Mouse (Mus musculus) mature B cell (primary cell): Measurements from ENCODE around the gene Olfr1274-ps.
"Not testable (repeated sequence)": the region's sequence is repeated elsewhere in the genome, so short reads cannot be mapped to it uniquely, and the experiment has no call there.

Experiments
- in situ Hi-C: fragments of 300-500 bp; cut with MboI; formaldehyde crosslinking; loops from 2 replicates; pipeline ENCODE4 v1.14.3; 2019

The Olfr1274-ps gene

DNA sequence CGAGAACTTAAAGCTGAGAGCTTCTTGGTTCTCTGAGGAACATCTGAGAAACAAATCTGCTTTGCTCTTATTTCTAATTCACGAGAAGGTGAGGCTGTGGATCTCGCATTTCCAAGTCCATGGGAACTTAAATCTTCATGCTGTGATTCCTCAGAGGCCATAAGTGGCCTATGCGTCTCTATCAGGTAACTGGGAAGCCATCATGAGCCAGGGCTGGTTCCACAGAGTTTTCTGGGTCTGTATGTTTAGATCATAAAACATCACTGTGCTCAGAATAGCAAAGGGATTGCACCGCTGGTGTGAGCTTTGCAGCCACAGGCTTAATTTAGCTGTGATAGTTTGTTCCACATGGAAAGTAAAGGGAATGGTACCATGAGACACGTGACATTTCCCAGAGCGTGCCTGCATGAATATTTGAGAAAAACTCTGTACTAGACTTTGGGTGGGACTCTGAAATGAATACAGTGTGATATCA is at the start of gene Olfr1274-ps:
Olfr1274-ps (plus strand) TSS at position 51 of the 475 bp plus-strand sequence.
- in situ Hi-C loops = not testable (repeated sequence)

DNA sequence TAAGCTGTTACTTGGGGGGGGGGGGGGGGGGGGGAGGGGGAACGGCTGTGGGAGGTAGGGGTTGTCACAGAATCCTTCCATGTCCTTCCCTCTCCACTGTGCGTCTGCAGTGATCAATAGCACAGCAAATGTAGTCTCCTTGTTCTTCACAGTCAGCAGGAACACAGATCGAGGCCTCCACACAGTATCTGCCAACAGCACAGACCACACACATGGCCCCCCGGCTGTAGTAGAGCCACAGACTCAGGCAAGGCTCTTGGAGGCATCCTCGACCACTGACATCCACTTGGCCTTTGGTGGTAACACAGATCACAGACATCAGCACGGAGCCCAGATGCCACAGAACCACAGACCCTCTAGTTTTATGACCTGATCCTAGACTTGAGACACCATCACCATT is 47.4 kb upstream of the Olfr1274-ps start:
- in situ Hi-C loops = not testable (repeated sequence)

DNA sequence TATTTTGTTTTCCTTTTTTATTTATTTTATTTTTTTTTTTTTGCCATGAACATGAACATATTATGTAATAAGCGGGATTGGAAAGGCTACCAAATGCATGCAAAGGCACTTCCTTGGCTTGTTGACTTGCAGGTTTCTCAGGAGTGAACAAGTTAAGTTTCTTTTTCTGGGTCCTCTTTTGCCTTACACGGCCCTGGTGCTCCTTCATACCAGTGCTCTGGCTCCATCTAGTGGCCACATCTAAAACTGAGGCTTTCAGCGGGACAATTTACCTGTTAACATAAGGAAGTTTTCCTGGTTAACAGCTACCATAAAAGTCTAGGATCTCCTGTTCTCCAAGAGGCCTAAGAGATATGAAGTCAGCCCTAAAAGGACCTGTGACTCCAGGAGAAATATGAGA is 46.9 kb upstream of the Olfr1274-ps start:
- in situ Hi-C loops = not testable (repeated sequence)

DNA sequence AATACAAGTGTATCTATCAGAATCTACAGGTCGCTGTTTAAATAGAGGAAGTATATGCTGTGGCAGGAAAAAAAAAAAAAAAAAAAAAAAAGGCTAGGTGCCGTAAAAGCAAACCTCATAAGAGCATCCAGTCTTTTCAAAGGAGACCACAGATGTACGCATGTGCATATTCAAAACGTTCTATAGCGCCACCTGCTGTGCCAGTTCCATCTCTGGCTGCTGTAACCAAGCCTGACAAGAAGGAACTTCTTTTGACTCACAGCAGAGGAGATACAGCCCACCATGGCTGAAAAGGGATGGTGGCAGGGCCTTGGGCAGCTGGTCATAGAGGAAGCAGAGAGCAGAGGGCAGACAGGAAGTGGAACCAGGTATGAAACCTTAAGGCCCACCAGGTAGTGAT is 39.3 kb upstream of the Olfr1274-ps start:
- in situ Hi-C loops = not testable (repeated sequence)

DNA sequence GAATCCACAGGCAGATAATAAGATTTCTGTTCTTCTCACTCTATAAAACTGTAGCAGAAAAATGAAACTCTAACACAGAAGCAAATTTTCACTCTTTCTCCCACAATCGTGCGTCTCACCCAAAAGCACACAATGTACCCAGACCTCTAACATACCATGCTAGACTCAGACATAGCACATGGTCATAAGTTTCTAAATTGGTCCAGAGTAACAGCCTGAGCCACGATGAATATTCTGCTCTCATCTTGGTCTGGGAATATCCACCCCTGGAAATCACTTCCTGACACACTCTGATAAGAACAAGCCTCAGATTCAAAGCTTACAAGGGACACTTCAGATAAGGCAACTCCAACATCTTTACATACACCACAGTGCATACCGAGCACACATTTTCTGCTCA is 38.3 kb upstream of the Olfr1274-ps start:
- in situ Hi-C loops = not testable (repeated sequence)

DNA sequence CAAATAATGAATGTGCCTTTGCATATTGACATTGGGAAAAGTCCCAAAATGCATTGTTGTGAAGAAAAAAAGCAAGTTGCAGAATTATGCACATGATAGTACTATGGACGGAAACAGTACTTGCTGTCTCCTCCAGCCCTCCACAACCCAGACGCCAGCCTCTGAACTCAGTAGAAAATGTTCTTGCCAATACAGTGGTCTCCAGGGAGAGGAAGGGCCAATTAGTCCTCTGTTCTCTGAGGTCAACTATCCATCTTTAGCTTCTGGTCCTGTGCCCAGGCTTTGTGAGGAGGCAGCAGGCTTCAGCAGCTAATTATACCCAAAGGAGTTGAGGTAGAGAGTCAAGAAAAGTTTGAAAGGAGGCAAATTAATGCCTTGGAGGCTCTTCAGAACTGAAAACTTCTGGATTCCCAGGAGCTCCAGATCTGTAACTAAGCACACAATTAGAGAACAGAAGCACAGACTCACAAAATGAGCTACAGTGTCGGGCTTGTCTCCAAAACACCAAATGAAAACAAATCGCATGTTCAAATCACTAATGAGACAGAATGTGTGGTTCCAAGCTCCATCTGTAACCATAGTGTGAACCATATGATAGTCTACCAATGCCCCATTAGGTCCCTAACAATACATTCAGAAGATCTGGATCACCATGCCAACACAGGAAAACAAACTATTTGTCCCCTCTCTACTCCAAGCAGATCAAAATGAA is 15.8 kb downstream of the Olfr1274-ps start:
- in situ Hi-C loops = not testable (repeated sequence)

DNA sequence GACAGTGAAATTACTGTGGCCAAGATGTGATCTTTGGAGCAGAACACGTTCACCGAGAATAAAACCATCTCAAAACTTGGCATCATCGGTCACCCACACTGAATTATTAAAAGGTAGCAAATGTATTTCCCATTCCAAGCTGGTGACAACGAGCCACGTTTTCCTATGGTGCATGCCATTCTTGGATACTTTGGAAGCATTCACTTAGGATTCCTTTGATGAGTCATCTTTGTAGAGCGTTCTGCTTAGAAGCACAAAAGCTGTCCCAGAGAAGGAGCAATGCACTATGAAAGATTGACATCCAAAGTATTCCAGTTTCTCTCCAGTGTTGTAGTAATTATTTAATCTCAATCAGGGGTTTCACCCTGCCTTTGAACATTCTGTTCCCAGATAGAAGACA is 23.8 kb downstream of the Olfr1274-ps start:
- in situ Hi-C loops = not testable (repeated sequence)

DNA sequence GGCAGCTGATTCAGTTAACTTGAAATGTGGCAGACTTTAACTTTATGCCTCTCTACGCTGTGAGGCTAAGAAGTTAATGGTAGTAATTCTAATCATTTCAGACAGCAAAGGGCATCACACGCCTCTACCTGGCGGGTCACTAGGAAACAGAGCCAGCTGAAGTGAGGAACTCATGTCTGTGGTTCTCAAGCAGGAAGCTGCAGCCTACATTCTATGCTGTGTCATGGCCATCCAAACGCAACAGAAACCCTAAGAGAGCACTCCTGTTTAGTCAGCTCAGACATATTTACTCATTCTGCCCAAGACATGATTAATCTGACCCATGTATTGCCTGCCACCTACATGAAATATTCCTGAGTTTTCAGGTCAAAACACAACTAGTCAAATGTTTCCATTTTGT is 26.5 kb downstream of the Olfr1274-ps start:
- in situ Hi-C loops = not testable (repeated sequence)

DNA sequence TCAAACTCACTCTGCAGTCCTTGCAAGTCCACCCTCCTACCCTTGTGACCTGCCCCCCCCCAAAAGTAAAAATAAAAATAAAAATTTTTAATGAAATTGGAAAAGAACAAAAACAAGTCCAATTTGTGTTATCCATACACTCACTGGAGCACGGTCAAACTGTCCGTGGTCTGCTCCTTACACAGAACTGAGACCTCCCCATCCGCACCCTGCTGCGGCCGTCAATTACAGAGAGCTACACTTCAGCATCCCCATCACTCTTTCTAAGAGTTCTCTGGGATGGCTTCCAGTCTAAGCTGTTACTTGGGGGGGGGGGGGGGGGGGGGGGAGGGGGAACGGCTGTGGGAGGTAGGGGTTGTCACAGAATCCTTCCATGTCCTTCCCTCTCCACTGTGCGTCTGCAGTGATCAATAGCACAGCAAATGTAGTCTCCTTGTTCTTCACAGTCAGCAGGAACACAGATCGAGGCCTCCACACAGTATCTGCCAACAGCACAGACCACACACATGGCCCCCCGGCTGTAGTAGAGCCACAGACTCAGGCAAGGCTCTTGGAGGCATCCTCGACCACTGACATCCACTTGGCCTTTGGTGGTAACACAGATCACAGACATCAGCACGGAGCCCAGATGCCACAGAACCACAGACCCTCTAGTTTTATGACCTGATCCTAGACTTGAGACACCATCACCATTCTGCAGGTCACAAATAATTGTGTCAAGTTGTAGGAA is 30.7 kb downstream of the Olfr1274-ps start:
- in situ Hi-C loops = not testable (repeated sequence)

DNA sequence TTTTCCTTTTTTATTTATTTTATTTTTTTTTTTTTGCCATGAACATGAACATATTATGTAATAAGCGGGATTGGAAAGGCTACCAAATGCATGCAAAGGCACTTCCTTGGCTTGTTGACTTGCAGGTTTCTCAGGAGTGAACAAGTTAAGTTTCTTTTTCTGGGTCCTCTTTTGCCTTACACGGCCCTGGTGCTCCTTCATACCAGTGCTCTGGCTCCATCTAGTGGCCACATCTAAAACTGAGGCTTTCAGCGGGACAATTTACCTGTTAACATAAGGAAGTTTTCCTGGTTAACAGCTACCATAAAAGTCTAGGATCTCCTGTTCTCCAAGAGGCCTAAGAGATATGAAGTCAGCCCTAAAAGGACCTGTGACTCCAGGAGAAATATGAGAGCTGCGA is 31.3 kb downstream of the Olfr1274-ps start:
- in situ Hi-C loops = not testable (repeated sequence)

DNA sequence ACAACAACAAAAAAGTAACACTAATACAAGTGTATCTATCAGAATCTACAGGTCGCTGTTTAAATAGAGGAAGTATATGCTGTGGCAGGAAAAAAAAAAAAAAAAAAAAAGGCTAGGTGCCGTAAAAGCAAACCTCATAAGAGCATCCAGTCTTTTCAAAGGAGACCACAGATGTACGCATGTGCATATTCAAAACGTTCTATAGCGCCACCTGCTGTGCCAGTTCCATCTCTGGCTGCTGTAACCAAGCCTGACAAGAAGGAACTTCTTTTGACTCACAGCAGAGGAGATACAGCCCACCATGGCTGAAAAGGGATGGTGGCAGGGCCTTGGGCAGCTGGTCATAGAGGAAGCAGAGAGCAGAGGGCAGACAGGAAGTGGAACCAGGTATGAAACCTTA is 39.0 kb downstream of the Olfr1274-ps start:
- in situ Hi-C loops = not testable (repeated sequence)

DNA sequence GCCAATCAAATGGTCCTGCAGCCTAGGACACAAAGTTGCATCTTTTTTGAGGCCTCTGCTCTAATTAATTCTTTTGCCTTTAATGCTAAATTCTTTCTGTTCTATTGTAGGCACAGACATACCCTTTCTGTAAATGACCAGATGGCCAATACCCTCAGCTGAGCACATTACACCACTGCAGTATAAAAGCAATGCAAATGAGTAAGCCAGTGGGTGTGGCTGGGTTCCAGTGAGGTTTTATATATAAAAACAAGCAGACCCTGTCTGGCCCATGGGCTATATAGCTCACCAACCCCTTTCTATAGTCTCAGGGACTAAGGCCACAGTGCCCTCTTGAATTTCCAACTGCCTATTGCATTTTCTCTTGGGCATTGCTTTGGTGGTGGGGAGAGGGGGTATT is 41.7 kb downstream of the Olfr1274-ps start:
- in situ Hi-C loops = not testable (repeated sequence)

DNA sequence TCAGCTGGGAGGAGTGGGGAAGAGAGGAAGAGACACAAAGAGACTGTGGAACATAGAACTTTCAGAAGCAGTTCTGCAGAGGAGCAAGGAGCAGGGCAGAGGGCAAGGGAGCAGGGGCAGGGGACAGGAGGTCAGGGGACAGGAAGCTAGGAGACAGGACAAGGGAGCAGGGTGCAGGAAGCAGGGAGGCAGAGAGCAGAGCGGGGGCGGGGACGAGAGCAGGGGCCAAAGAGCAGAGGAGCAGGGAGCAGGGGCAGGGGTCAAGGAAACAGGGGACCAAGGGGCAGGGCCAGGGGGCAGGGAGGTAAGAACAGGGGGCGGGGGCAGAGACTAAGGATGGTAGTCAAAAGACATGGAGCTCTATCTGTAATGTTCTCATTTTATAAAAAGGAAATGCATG is 43.3 kb downstream of the Olfr1274-ps start:
- in situ Hi-C loops = not testable (repeated sequence)

DNA sequence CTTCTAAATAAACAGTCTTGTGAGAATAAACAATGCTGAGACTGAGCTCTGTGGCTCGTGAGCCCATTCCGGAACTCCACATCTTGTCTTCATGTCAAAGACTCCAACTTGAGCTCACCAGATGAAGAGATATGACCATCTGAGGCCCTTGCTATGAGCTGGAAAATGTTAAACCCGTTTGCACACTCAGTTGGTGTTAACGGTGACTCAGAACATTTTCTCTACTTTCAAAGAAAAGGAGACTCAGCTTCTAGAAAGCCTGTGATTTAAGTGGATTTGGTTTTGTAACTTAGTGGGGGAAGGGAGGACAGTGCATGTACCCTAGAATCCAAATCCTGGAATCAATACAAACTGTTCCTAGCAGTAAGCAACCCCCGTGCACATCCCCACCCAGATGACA is 45.3 kb downstream of the Olfr1274-ps start:
- in situ Hi-C loops = no loop called here

DNA sequence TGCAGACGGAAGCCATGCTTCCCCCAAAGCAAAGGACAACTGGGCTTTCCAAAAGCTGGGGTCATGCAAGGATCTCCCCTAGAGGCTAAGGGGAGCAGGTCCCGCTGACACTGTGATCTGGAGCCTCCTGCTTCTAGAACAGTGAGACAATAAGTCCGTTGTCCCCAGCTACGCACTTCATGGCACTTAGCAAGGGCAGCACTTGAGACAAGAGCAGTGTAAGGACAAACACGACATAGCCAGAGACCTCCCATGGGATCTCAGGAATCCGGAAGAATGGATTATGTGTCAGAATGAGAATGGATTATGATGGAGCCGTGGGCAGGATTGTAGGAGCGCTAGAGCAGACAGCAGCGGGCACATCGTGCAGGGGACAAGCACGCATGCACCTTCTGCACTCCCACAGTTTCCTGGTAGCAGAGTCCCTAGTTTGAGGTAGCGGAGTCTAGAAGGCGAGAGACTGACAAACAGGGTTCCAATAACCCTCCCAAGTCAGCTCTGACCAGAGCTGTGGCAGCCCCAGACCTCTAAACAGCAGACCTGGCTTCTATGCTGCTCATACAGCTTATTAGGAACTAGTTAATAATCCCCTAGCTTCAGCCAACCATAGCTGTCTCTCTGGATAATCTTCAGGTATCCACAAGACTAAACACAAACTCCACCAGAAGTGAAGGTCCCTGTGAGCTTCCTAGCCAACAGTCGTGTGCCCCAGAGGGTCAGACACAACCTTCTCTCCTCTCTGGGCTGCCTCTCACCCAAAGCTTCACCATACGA is 50.7 kb downstream of the Olfr1274-ps start:
- in situ Hi-C loops = no loop called here

DNA sequence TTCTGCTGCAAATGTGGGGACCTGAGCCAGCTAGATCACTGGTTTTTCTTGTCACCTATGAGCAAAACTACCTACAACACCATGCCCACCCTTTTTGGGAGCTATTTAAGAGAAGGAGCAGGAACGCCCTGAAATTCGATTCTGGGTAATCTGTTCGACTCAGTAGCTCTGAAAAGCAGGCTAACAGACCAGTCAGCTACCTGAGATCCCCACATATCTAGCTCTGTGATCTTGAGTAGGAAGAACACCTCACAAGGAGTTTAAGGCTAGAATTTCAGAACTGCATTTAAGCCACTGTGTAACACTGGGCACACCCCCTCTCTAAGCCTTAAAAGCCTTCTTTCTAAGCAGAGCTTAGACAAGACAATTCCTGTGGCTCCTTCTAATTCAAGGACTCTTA is 53.9 kb downstream of the Olfr1274-ps start:
- in situ Hi-C loops = no loop called here
